Mouse (Mus musculus) thymus, postnatal 0 days (tissue): ENCODE results near the gene Vps18. TPM values are rescaled to one million over a fixed set of nuclear protein-coding genes. Genes with fewer than 3 reads are reported as not detected.

ENCODE experiments used
- DNase-seq: peaks from one replicate; pipeline ENCODE4 v3.0.0-alpha.2; 2015; ENCODE audit warnings: low spot score
- polyA plus RNA-seq: library from polyadenylated mRNA; unstranded; fragments of >200 nt; fragmentation: Nextera tagmentation; extraction: Ambion mirVana; gene quantifications from 2 replicates; pipeline ENCODE4 v1.2.1, GENCODE M21; 2015

Vps18 gene
- polyA plus RNA-seq, 1 experiment from 2014 or later, result 12.3 TPM

- peak; percentile 76 for DNase-seq
Measured at GRCm38 (mm10) chr2:119337425-119338265, 49.1 kb downstream of the Vps18 start.

- no peak for DNase-seq
Measured at GRCm38 (mm10) chr2:119344537-119345138, 56.1 kb downstream of the Vps18 start.

Other genes starting within 250 kb of the Vps18 start
- 79.5 and 108 TPM in 2 replicates for gene Knl1, start 241.6 kb upstream of the Vps18 start, polyA plus RNA-seq
- gene Rad51, start 175.9 kb upstream of the Vps18 start, polyA plus RNA-seq, result 49.3 and 49.7 TPM in 2 replicates
- 32.9 and 33.5 TPM in 2 replicates for gene Rmdn3, start 131.7 kb upstream of the Vps18 start, polyA plus RNA-seq
- gene Gchfr, start 121.0 kb upstream of the Vps18 start, polyA plus RNA-seq, result 1.5 and 1.6 TPM in 2 replicates
- gene Gm14137, start 114.2 kb upstream of the Vps18 start, polyA plus RNA-seq, result 0.37 and 0.44 TPM in 2 replicates
- 43.9 and 49.5 TPM in 2 replicates for gene Zfyve19, start 80.1 kb upstream of the Vps18 start, polyA plus RNA-seq
- 20.1 and 25.8 TPM in 2 replicates for gene Dnajc17, start 79.9 kb upstream of the Vps18 start, polyA plus RNA-seq
- gene Ppp1r14d, start 58.8 kb upstream of the Vps18 start, polyA plus RNA-seq, result 0.17 and 1.1 TPM in 2 replicates
- 21.7 and 23.6 TPM in 2 replicates for gene Spint1, start 51.4 kb upstream of the Vps18 start, polyA plus RNA-seq
- 3.9 and 4.2 TPM in 2 replicates for gene Rhov, start 17.5 kb upstream of the Vps18 start, polyA plus RNA-seq
- 15.1 and 15.9 TPM in 2 replicates for gene Dll4, start 37.0 kb downstream of the Vps18 start, polyA plus RNA-seq
- gene Chac1, start 62.5 kb downstream of the Vps18 start, polyA plus RNA-seq, result 0.13 and 0.30 TPM in 2 replicates
- gene Ino80, start 188.9 kb downstream of the Vps18 start, polyA plus RNA-seq, result 4.7 and 5.3 TPM in 2 replicates